Mouse (Mus musculus): ENCODE data around the gene Cacnb4. TPM values are rescaled to one million over a fixed set of nuclear protein-coding genes. Genes with fewer than 3 reads are reported as not detected.

Cacnb4 gene
- polyA plus RNA-seq, 1 experiment from 2014 or later, result 0.39 TPM

DNA sequence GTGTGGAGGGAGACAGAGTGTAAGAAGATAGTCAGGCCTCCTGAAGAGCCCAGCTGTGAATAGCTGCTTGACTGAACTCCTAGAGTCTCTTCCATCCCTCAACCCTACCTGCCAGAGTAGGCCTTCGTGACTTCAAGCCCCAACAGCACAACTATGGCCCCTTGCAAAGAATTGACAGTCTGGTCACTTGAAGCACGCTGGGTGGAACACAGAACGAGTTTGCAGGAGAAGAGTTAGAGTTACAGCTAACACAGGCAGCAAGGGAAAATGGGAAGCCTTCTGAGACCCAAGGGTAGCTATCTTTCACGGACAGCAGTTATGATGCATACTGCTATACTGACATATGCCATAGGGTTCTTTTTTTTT, 119.7 kb downstream of the Cacnb4 start:
- Histone ChIP-seq H3K9me3 (ENCODE audit: control insufficient read depth, low read length) (no peaks in the 10 kb centered on the region), H3K4me1 (ENCODE audit: control insufficient read depth, insufficient read depth, low read length) (no peaks in the 10 kb centered on the region), H3K4me2 (ENCODE audit: low read depth, low read length) (no peak overlapping the region), H3K9ac (ENCODE audit: low read depth, low read length) (no peak overlapping the region), H3K27me3 (replicated peaks; ENCODE audit: control insufficient read depth, insufficient read depth, low read length) (no peaks in the 10 kb centered on the region), H3K27ac (ENCODE audit: low read length) (no peak overlapping the region), H3K4me3 (ENCODE audit: low read length) (no peak overlapping the region), H3K36me3 (ENCODE audit: control insufficient read depth, insufficient read depth, low read length) (no peaks in the 10 kb centered on the region)
- no peak for ATAC-seq
- 80% methylated on average over 4 of the region's 4 CpGs for WGBS

DNA sequence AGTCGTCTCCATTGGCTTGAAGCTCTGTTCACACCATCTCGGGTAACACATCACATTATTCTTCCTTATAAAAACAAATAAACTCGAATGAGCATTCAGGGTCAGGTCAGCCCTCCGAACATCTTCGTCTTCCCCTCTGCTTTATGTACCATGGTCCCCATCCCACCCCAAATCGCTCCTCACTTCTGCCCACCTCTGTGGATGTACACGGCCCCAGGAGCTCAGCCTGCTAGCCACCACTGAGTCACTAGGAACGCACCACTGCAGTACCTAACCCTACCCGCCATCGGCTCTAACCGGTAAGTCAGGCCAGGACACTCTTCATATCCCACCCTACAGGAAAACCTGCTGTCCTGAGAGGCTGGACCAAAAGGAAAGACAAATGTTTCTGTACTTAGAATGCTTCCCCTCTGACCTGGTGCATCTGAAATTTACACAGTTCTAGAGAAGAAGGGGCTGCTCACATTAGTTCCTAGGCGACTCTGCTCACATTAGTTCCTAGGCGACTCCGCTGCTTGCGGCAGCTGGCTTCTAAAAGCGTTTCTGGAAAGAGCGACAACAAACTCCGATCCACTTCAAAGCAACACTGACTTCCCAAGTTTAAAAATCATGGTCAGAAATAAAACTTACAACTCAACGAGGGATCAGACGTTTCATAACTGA, 120.2 kb downstream of the Cacnb4 start:
- no peak overlapping the region for H3K9ac ChIP-seq (ENCODE audit: low read depth, low read length)
- no peaks in the 10 kb centered on the region for H3K9me3 ChIP-seq (ENCODE audit: control insufficient read depth, low read length)
- no peak overlapping the region for H3K4me2 ChIP-seq (ENCODE audit: low read depth, low read length)
- no peak overlapping the region for H3K4me3 ChIP-seq (ENCODE audit: low read length)
- H3K36me3 ChIP-seq (ENCODE audit: control insufficient read depth, insufficient read depth, low read length), result no peaks in the 10 kb centered on the region
- 70% methylated on average over 20 of the region's 20 CpGs for WGBS
- no peaks in the 10 kb centered on the region for H3K4me1 ChIP-seq (ENCODE audit: control insufficient read depth, insufficient read depth, low read length)
- H3K27me3 ChIP-seq (replicated peaks; ENCODE audit: control insufficient read depth, insufficient read depth, low read length), result no peaks in the 10 kb centered on the region
- no peak overlapping the region for H3K27ac ChIP-seq (ENCODE audit: low read length)
- no peak for ATAC-seq

DNA sequence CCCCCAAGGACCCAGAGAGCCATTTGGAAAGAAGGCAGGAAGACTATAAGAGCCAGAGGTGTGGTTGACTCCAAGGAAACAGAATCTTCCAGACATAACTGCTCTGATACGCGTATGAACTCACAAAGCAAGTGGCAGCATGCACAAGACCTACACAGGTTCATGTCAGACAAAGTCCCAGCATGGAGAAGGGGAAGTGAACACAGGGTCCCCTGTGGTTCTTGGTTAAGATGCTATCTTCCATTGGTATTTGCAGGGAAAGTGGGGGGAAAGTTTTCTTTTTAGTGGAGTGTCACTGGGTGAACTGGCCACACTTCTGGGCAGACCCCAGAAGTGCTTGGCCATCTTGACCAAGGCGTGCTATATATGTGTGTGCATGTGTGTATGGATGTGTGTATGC, 128.2 kb downstream of the Cacnb4 start:
- Histone ChIP-seq H3K4me1 (ENCODE audit: control insufficient read depth, insufficient read depth, low read length) (no peaks in the 10 kb centered on the region), H3K27ac (ENCODE audit: low read length) (no peak overlapping the region), H3K4me3 (ENCODE audit: low read length) (no peak overlapping the region), H3K36me3 (ENCODE audit: control insufficient read depth, insufficient read depth, low read length) (no peaks in the 10 kb centered on the region), H3K9me3 (ENCODE audit: control insufficient read depth, low read length) (no peaks in the 10 kb centered on the region), H3K9ac (ENCODE audit: low read depth, low read length) (no peak overlapping the region), H3K27me3 (replicated peaks; ENCODE audit: control insufficient read depth, insufficient read depth, low read length) (no peaks in the 10 kb centered on the region), H3K4me2 (ENCODE audit: low read depth, low read length) (no peak overlapping the region)
- WGBS, result 92% methylated on average over 3 of the region's 3 CpGs
- ATAC-seq, result no peak

DNA sequence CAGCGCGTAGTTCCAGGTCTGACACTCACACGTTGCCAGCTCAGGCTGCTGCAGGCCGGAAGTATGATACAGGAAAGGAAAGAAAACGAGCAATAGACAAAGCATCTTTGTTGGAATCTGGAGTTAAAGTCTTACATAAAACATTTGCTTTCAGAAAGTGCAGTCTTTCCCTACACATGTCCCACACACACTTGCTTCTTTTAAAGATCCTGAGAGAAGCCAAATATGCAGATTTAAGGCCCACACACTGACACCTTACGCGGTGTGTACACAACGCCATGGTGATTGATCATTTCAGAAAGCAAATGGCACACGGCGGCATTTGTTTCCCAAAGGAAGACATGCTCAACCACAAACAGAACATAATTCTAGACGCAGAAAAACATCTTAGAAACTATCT, 129.3 kb downstream of the Cacnb4 start:
- no peak overlapping the region for H3K9ac ChIP-seq (ENCODE audit: low read depth, low read length)
- H3K27ac ChIP-seq (ENCODE audit: low read length), result no peak overlapping the region
- no peaks in the 10 kb centered on the region for H3K36me3 ChIP-seq (ENCODE audit: control insufficient read depth, insufficient read depth, low read length)
- H3K4me1 ChIP-seq (ENCODE audit: control insufficient read depth, insufficient read depth, low read length), result no peaks in the 10 kb centered on the region
- H3K4me3 ChIP-seq (ENCODE audit: low read length), result no peak overlapping the region
- no peaks in the 10 kb centered on the region for H3K27me3 ChIP-seq (replicated peaks; ENCODE audit: control insufficient read depth, insufficient read depth, low read length)
- no peaks in the 10 kb centered on the region for H3K9me3 ChIP-seq (ENCODE audit: control insufficient read depth, low read length)
- no peak for ATAC-seq
- 82% methylated on average over 11 of the region's 11 CpGs for WGBS
- no peak overlapping the region for H3K4me2 ChIP-seq (ENCODE audit: low read depth, low read length)

DNA sequence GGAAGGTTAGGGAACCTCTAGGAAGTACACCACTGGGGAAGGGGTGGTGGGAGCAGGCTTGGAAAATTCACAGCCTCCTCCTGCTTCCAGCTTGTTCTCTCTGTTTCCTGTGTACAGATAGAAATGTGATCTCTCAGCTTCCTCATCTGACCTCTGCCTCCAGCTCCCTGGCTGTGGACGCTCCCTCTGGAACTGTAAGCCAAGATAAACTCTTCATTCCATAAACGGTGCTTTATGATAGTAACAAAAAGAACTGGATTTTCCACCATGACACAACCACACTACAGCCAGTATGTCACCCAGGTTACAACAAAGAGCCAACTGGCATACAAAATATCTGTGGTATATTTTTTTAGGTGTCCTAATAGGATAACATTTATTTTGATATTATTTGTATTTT, 132.1 kb downstream of the Cacnb4 start:
- no peaks in the 10 kb centered on the region for H3K27me3 ChIP-seq (replicated peaks; ENCODE audit: control insufficient read depth, insufficient read depth, low read length)
- ATAC-seq, result no peak
- 63% methylated on average over 2 of the region's 2 CpGs for WGBS

DNA sequence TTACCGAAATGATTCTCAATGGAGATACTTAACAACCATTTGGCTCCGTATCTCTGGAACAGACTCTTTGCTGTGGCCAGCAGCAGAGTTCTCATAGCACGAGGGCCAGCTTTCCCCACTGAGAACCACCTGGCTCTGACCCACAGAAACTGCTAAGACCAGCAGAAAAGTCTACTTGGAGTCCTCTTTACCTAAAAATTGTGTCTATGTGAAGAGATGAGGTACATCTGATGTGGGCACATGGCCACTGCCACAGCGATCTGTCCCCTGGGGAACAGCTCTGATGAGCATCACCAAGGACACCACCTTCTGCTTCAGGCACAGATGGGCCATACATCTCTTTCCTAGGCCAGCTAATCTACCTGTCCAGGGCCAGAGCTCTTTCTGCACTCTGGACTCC, 135.6 kb downstream of the Cacnb4 start:
- 87% methylated on average over 4 of the region's 4 CpGs for WGBS
- no peaks in the 10 kb centered on the region for H3K4me1 ChIP-seq (ENCODE audit: control insufficient read depth, insufficient read depth, low read length)
- no peak overlapping the region for H3K27ac ChIP-seq (ENCODE audit: low read length)
- no peak overlapping the region for H3K4me2 ChIP-seq (ENCODE audit: low read depth, low read length)
- no peaks in the 10 kb centered on the region for H3K36me3 ChIP-seq (ENCODE audit: control insufficient read depth, insufficient read depth, low read length)
- H3K27me3 ChIP-seq (replicated peaks; ENCODE audit: control insufficient read depth, insufficient read depth, low read length), result no peaks in the 10 kb centered on the region
- ATAC-seq, result no peak
- no peaks in the 10 kb centered on the region for H3K9me3 ChIP-seq (ENCODE audit: control insufficient read depth, low read length)
- no peak overlapping the region for H3K4me3 ChIP-seq (ENCODE audit: low read length)
- no peak overlapping the region for H3K9ac ChIP-seq (ENCODE audit: low read depth, low read length)

More for the DNA sequence above, 132.1 kb downstream of the Cacnb4 start:
- no peaks in the 10 kb centered on the region for H3K4me1 ChIP-seq (ENCODE audit: control insufficient read depth, insufficient read depth, low read length)
- H3K4me3 ChIP-seq (ENCODE audit: low read length), result no peak overlapping the region
- H3K9me3 ChIP-seq (ENCODE audit: control insufficient read depth, low read length), result no peaks in the 10 kb centered on the region
- no peak overlapping the region for H3K9ac ChIP-seq (ENCODE audit: low read depth, low read length)
- no peak overlapping the region for H3K27ac ChIP-seq (ENCODE audit: low read length)
- H3K4me2 ChIP-seq (ENCODE audit: low read depth, low read length), result no peak overlapping the region
- H3K36me3 ChIP-seq (ENCODE audit: control insufficient read depth, insufficient read depth, low read length), result no peaks in the 10 kb centered on the region

DNA sequence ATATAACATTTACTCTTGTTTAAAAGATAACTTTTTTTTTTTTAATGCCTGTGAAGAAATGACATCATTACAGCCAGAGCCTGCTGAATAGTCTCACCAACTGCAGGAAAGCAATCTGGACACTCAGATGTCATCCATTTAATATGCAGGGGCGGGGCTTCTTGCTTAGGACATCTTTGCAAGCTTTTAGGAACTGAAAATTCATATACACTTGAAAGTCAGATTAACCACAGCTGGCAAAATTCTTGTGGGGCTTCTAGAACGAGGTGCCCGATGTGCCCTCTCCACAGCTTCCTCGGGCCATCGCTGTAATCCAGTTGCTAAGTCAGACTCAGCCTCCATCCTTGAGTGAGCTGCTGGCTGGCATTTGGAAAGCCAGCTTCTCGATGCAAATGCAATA, 137.3 kb downstream of the Cacnb4 start:
- WGBS, result 80% methylated on average over 6 of the region's 6 CpGs
- H3K27me3 ChIP-seq (replicated peaks; ENCODE audit: control insufficient read depth, insufficient read depth, low read length), result no peaks in the 10 kb centered on the region
- ATAC-seq, result no peak
- H3K4me2 ChIP-seq (ENCODE audit: low read depth, low read length), result no peak overlapping the region
- no peaks in the 10 kb centered on the region for H3K4me1 ChIP-seq (ENCODE audit: control insufficient read depth, insufficient read depth, low read length)
- no peaks in the 10 kb centered on the region for H3K36me3 ChIP-seq (ENCODE audit: control insufficient read depth, insufficient read depth, low read length)
- H3K9me3 ChIP-seq (ENCODE audit: control insufficient read depth, low read length), result no peaks in the 10 kb centered on the region
- no peak overlapping the region for H3K9ac ChIP-seq (ENCODE audit: low read depth, low read length)
- no peak overlapping the region for H3K4me3 ChIP-seq (ENCODE audit: low read length)
- no peak overlapping the region for H3K27ac ChIP-seq (ENCODE audit: low read length)

DNA sequence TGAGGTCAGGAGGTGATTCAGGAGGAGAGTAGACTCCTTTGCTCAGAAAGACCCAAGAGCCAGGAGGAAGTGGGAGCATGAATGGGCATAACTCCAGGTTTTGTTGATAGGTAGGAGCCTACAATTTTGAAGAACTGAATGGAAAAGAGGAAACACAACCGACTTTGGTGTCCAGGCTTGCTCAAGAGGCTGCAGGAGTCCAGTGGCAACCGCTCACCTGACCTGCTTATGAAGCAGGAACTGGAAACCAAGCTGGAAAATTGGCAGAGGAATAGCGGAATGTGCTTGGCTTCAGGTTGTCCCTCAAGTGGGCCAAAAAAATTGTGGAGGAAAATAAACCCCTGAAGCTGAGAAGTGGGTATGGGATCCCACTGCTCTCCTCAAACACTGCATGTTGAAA, 139.0 kb downstream of the Cacnb4 start:
- 79% methylated on average over 3 of the region's 3 CpGs for WGBS
- H3K9ac ChIP-seq (ENCODE audit: low read depth, low read length), result no peak overlapping the region
- no peaks in the 10 kb centered on the region for H3K9me3 ChIP-seq (ENCODE audit: control insufficient read depth, low read length)
- no peaks in the 10 kb centered on the region for H3K36me3 ChIP-seq (ENCODE audit: control insufficient read depth, insufficient read depth, low read length)
- H3K27ac ChIP-seq (ENCODE audit: low read length), result no peak overlapping the region
- ATAC-seq, result no peak
- H3K27me3 ChIP-seq (replicated peaks; ENCODE audit: control insufficient read depth, insufficient read depth, low read length), result no peaks in the 10 kb centered on the region
- no peak overlapping the region for H3K4me3 ChIP-seq (ENCODE audit: low read length)
- no peak overlapping the region for H3K4me2 ChIP-seq (ENCODE audit: low read depth, low read length)
- H3K4me1 ChIP-seq (ENCODE audit: control insufficient read depth, insufficient read depth, low read length), result no peaks in the 10 kb centered on the region

DNA sequence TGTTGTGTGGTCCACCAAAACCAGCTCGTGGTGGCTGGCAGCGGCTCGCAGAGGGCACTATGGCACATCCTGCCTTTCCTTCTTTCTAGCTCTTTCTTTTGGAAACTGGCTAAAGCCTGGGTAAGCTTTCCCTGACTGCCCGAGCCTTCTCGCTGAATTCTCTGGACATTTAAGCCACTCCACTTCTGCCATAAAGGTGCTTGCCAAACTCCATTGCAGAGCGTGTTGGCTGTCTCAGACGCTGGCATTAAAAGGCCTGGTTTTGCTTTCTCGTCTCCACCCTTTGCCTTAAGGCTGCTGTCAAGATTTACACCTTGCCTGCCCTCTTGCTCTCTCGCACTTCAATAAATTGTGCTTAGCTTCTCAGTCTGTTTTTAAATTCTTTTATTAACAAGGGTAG, 139.5 kb downstream of the Cacnb4 start:
- H3K9me3 ChIP-seq (ENCODE audit: control insufficient read depth, low read length), result no peaks in the 10 kb centered on the region
- H3K27me3 ChIP-seq (replicated peaks; ENCODE audit: control insufficient read depth, insufficient read depth, low read length), result no peaks in the 10 kb centered on the region
- no peak for ATAC-seq
- no peak overlapping the region for H3K4me3 ChIP-seq (ENCODE audit: low read length)
- WGBS, result 88% methylated on average over 9 of the region's 9 CpGs
- H3K4me2 ChIP-seq (ENCODE audit: low read depth, low read length), result no peak overlapping the region
- H3K9ac ChIP-seq (ENCODE audit: low read depth, low read length), result no peak overlapping the region
- no peak overlapping the region for H3K27ac ChIP-seq (ENCODE audit: low read length)
- no peaks in the 10 kb centered on the region for H3K4me1 ChIP-seq (ENCODE audit: control insufficient read depth, insufficient read depth, low read length)
- H3K36me3 ChIP-seq (ENCODE audit: control insufficient read depth, insufficient read depth, low read length), result no peaks in the 10 kb centered on the region

DNA sequence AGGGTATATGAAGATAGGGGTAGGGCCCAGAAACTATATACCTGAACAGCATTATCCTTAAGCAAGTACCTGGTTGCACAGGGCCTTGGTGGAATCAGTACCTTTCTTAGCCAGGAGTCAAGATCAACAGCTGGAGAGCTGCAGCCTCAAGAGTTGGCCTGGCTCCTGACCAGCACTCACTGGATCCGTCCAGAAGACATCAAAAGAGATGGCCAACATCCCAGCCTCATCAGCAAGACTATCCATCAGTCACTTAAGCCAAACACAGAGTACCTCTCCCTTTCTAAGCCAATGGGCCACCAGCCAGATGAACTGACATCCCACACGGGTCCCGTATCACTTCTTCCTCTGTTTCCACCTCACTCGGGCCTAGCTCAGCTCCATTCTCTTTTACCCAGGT, 140.1 kb downstream of the Cacnb4 start:
- H3K4me3 ChIP-seq (ENCODE audit: low read length), result no peak overlapping the region
- H3K36me3 ChIP-seq (ENCODE audit: control insufficient read depth, insufficient read depth, low read length), result no peaks in the 10 kb centered on the region
- WGBS, result 84% methylated on average over 4 of the region's 4 CpGs
- H3K9ac ChIP-seq (ENCODE audit: low read depth, low read length), result no peak overlapping the region
- no peak overlapping the region for H3K27ac ChIP-seq (ENCODE audit: low read length)
- no peak for ATAC-seq
- no peaks in the 10 kb centered on the region for H3K4me1 ChIP-seq (ENCODE audit: control insufficient read depth, insufficient read depth, low read length)
- H3K9me3 ChIP-seq (ENCODE audit: control insufficient read depth, low read length), result no peaks in the 10 kb centered on the region
- no peak overlapping the region for H3K4me2 ChIP-seq (ENCODE audit: low read depth, low read length)
- no peaks in the 10 kb centered on the region for H3K27me3 ChIP-seq (replicated peaks; ENCODE audit: control insufficient read depth, insufficient read depth, low read length)
